Mouse (Mus musculus) neural tube, embryonic 13.5 days (tissue): ENCODE data around the gene Cx3cr1. TPM values are rescaled to one million over a fixed set of nuclear protein-coding genes. Genes with fewer than 3 reads are reported as not detected.
A peak's percentile ranks its signal among the peaks of the same experiment; 100 is the strongest.

ENCODE experiments used
- ATAC-seq: fragments of 200-750 bp; cut with Nextera tagmentation; 2 replicates; pipeline ENCODE4 v1.8.0; 2017; ENCODE audit warnings: low read depth, mild to moderate bottlenecking, moderate TSS enrichment, moderate library complexity
- H3K27ac ChIP-seq: fragments of 300-500 bp; sonication (generic); replicated peaks from 2 replicates; pipeline ENCODE4 v1.5.1; 2015; ENCODE audit warnings: moderate library complexity, mild to moderate bottlenecking, inconsistent platforms
- H3K27me3 ChIP-seq: fragments of 300-500 bp; sonication (generic); 2 replicates; pipeline ENCODE4 v1.6.1; 2015; ENCODE audit warnings: mild to moderate bottlenecking, inconsistent platforms
- H3K36me3 ChIP-seq: fragments of 300-500 bp; sonication (generic); 2 replicates; pipeline ENCODE4 v1.6.1; 2015; ENCODE audit warnings: mild to moderate bottlenecking, inconsistent platforms
- H3K4me1 ChIP-seq: fragments of 300-500 bp; sonication (generic); replicated peaks from 2 replicates; pipeline ENCODE4 v1.6.1; 2015; ENCODE audit warnings: inconsistent platforms
- H3K4me2 ChIP-seq: fragments of 300-500 bp; sonication (generic); 2 replicates; pipeline ENCODE4 v1.6.1; 2015; ENCODE audit warnings: inconsistent platforms, mild to moderate bottlenecking, moderate library complexity
- H3K4me3 ChIP-seq: fragments of 300-500 bp; sonication (generic); 2 replicates; pipeline ENCODE4 v1.5.1; 2015; ENCODE audit warnings: mild to moderate bottlenecking, inconsistent platforms
- H3K9ac ChIP-seq: fragments of 300-500 bp; sonication (generic); 2 replicates; pipeline ENCODE4 v1.6.1; 2015; ENCODE audit warnings: moderate library complexity, mild to moderate bottlenecking, inconsistent platforms
- H3K9me3 ChIP-seq: fragments of 300-500 bp; sonication (generic); 2 replicates; pipeline ENCODE4 v1.6.1; 2016; ENCODE audit warnings: inconsistent platforms
- WGBS: fragments of 180-500 bp; shearing (Covaris S2); methylation state at CpG from one replicate; pipeline ENCODE4 v1.1.7; 2015; 5-methylcytosine and 5-hydroxymethylcytosine counted together
- polyA plus RNA-seq: library from polyadenylated mRNA; unstranded; fragments of >200 nt; fragmentation: Nextera tagmentation; extraction: Ambion mirVana; gene quantifications from 2 replicates; pipeline ENCODE4 v1.2.1, GENCODE M21; 2015

Gene Cx3cr1
- polyA plus RNA-seq, 1 experiment from 2014 or later: 11.9 TPM

GRCm38 (mm10) chr9:119853071-119853846 lies 216.4 kb downstream of the Cx3cr1 start:
- Histone ChIP-seq H3K27me3 (no peaks in the 10 kb centered on the region), H3K4me2 (no peak overlapping the region), H3K36me3 (no peaks in the 10 kb centered on the region), H3K9ac (no peak overlapping the region), H3K27ac (peak overlapping the region; percentile 38), H3K4me3 (no peak overlapping the region), H3K4me1 (peaks cover 24% of the 10 kb centered on the region), H3K9me3 (peaks cover 3% of the 10 kb centered on the region; the same call in 1 of the 2 replicates)
- peak; percentile 17; the same call in 1 of the 2 replicates for ATAC-seq
- 68% methylated on average over 2 of the region's 2 CpGs for WGBS

- Histone ChIP-seq H3K4me1 (peaks cover 24% of the 10 kb centered on the region), H3K4me2 (no peak overlapping the region), H3K9ac (no peak overlapping the region), H3K27me3 (no peaks in the 10 kb centered on the region), H3K27ac (peak overlapping the region; percentile 38), H3K4me3 (no peak overlapping the region), H3K9me3 (peaks cover 3% of the 10 kb centered on the region; the same call in 1 of the 2 replicates), H3K36me3 (no peaks in the 10 kb centered on the region)
- WGBS: 52% methylated on average over 10 of the region's 10 CpGs
- ATAC-seq: peak; percentile 70; the same call in 1 of the 2 replicates
Observed at GRCm38 (mm10) chr9:119852347-119853030, 217.2 kb downstream of the Cx3cr1 start.

Other genes with a start within 250 kb of the Cx3cr1 start
- gene Scn11a, start 244.4 kb downstream of the Cx3cr1 start, polyA plus RNA-seq: 0.22 and 0.35 TPM in 2 replicates
- 56.6 and 63.6 TPM in 2 replicates for gene Wdr48, start 175.0 kb downstream of the Cx3cr1 start, polyA plus RNA-seq
- gene Gorasp1, start 132.3 kb downstream of the Cx3cr1 start, polyA plus RNA-seq: 20.9 and 22.9 TPM in 2 replicates
- 0.36 and 0.39 TPM in 2 replicates for gene Ttc21a, start 132.3 kb downstream of the Cx3cr1 start, polyA plus RNA-seq
- 1.0 and 1.8 TPM in 2 replicates for gene Csrnp1, start 85.2 kb downstream of the Cx3cr1 start, polyA plus RNA-seq
- 0.06 and 0.17 TPM in 2 replicates for gene Xirp1, start 46.3 kb downstream of the Cx3cr1 start, polyA plus RNA-seq
- not detected in 2 replicates for gene Ccr8, start 22.2 kb upstream of the Cx3cr1 start, polyA plus RNA-seq
- 37.5 and 38.9 TPM in 2 replicates for gene Slc25a38, start 40.5 kb upstream of the Cx3cr1 start, polyA plus RNA-seq
- gene Rpsa, start 57.8 kb upstream of the Cx3cr1 start, polyA plus RNA-seq: 806 and 866 TPM in 2 replicates
- 0.10 and 0.11 TPM in 2 replicates for gene Mobp, start 79.8 kb upstream of the Cx3cr1 start, polyA plus RNA-seq
- 3.6 and 4.5 TPM in 2 replicates for gene Myrip, start 231.6 kb upstream of the Cx3cr1 start, polyA plus RNA-seq